Mouse (Mus musculus) liver, postnatal 0 days (tissue): Measurements from ENCODE around the gene Syt13.

Experiments
- CTCF ChIP-seq: sonication (generic); IDR thresholded peaks from 2 replicates; pipeline ENCODE4 v1.5.1; 2016; ENCODE audit warnings: antibody characterized with exemption, low read depth
- EP300 ChIP-seq: IDR thresholded peaks from 2 replicates; pipeline ENCODE4 v1.6.1; 2016; ENCODE audit warnings: antibody characterized with exemption, low read depth, mild to moderate bottlenecking

GRCm38 (mm10) chr2:92971069-92971468 lies 56.2 kb downstream of the Syt13 start:
- TF ChIP-seq CTCF (no peak), EP300 (0 out of 2 replicates have a peak, but pooled peaks have one; percentile 10)
